Mouse (Mus musculus): ENCODE data around the gene Fbxl16.

DNA sequence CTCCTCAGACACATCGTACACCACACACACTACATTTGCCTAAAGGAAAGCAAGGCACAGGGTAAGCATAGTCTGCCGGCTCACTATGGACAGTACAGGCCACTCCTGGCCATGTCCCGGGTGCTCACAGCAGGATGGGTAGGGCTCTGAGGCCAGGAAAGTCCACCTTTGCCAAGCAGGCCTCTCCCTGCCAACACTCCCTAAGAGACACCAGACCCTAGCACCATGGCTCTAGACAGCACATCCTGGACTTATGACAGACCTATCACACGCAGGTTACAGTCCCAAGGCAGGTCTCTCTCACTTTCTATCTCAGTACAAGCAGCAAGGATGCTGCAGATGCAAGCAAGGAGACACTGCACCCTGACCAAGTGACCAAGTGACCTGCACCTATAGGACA, 34.2 kb downstream of the Fbxl16 start:
- TF ChIP-seq POLR2A (IDR thresholded peaks at IDR 0.05; ENCODE audit: low read depth, low read length), result no peak
- TF ChIP-seq HCFC1 (IDR thresholded peaks at IDR 0.05; ENCODE audit: low read depth, low read length), result no peak
- no peak for TF ChIP-seq EP300 (IDR thresholded peaks at IDR 0.05; ENCODE audit: low read length)
- no peak for TF ChIP-seq ZC3H11A (IDR thresholded peaks at IDR 0.05; ENCODE audit: low read depth, low read length)
- TF ChIP-seq JUN (IDR thresholded peaks at IDR 0.05; ENCODE audit: insufficient read depth, low read depth, low read length), result no peak
- TF ChIP-seq JUND (conservative IDR thresholded peaks at IDR 0.05; ENCODE audit: low read depth, low read length), result no peak
- no peak for TF ChIP-seq CTCF (conservative IDR thresholded peaks at IDR 0.05 in 1 of 2, IDR thresholded peaks at IDR 0.05 in 1 of 2; ENCODE audit: low read depth in 2 of 2, low read length in 2 of 2)
- TF ChIP-seq TBP (conservative IDR thresholded peaks at IDR 0.05; ENCODE audit: low read depth, low read length), result no peak
- no peak for TF ChIP-seq ELF1 (IDR thresholded peaks at IDR 0.05; ENCODE audit: low read depth, low read length)
- TF ChIP-seq POLR2AphosphoS2 (IDR thresholded peaks at IDR 0.05; ENCODE audit: low read depth, low read length), result no peak

All from CH12.LX (cell line).